Mouse (Mus musculus): ENCODE results near the gene Cd27.

Cd27 gene

GRCm38 (mm10) chr6:125212621-125213020 lies 24.2 kb downstream of the Cd27 start:
- no peak for DNase-seq

GRCm38 (mm10) chr6:125210436-125210835 lies 26.4 kb downstream of the Cd27 start:
- no peak for DNase-seq

- DNase-seq = no peak
Observed at GRCm38 (mm10) chr6:125197166-125197565, 39.6 kb downstream of the Cd27 start.

GRCm38 (mm10) chr6:125196301-125196700 lies 40.5 kb downstream of the Cd27 start:
- DNase-seq = no peak

GRCm38 (mm10) chr6:125195541-125196075 lies 41.2 kb downstream of the Cd27 start:
- DNase-seq = no peak

- no peak for DNase-seq
Observed at GRCm38 (mm10) chr6:125193390-125193789, 43.4 kb downstream of the Cd27 start.

- DNase-seq = no peak
Observed at GRCm38 (mm10) chr6:125192841-125193240, 44.0 kb downstream of the Cd27 start.

- DNase-seq = peak; percentile 96
Observed at GRCm38 (mm10) chr6:125192016-125192714, 44.6 kb downstream of the Cd27 start.

GRCm38 (mm10) chr6:125191332-125192015 lies 45.3 kb downstream of the Cd27 start, which contains the start of the genes Ncapd2 and Mrpl51:
Gene Ncapd2 (minus strand): TSS chr6:125191701.
Gene Mrpl51 (plus strand): TSS chr6:125191801.
- DNase-seq = peak; percentile 99

- no peak for DNase-seq
Observed at GRCm38 (mm10) chr6:125190816-125191215, 46.0 kb downstream of the Cd27 start.

- DNase-seq = no peak
Observed at GRCm38 (mm10) chr6:125186203-125186602, 50.6 kb downstream of the Cd27 start.

All from liver (tissue).